Mouse (Mus musculus): ENCODE data around the gene Reps2.

DNA sequence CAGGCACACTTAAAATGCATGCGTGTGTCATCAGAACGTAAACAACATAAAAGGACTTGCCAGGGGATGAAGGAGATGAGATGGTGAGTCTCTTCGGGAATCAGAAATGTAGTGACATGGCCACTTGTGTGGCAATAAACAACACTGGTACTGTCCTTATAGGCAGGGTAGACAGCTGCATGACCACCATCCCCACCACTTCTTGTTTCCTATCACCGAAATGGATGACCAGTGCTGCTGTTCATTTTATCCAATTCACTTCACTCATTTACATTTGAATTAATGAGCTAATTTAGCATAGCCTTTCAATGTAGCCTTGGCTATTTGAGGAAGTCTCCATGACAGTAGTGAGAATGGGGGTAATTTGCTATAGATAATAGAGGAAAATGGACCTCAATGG, 236.2 kb downstream of the Reps2 start:
- TF ChIP-seq CTCF (IDR thresholded peaks at IDR 0.05) = no peak
- TF ChIP-seq EP300 (IDR thresholded peaks at IDR 0.05) = no peak

All from lung, postnatal 0 days (tissue).